11 mouse cellular contexts compared by ENCODE assay signal in genomic region chr11:87453216-87454034, GRCm38 (mm10). TPM values are rescaled to one million over a fixed set of nuclear protein-coding genes. Genes with fewer than 3 reads are reported as not detected.
DNase-seq lines count a peak whose midpoint lies in the region.
"Had no signal": no experiment of that assay in that cellular context is flagged by ENCODE, and none has a peak within 500 bp of the region (broad histone marks: within the 10 kb centered on the region; RNA-seq: fewer than 3 reads in every experiment).

No protein-coding gene starts in this region.

- peak; percentile 31 for DNase-seq in embryo, embryonic 11 days
- DNase-seq in embryo, embryonic 9.5 days (ENCODE audit: extremely low spot score), result no peak
- DNase-seq in urinary bladder, postnatal 25 days (ENCODE audit: low spot score), result peak; percentile 10
- DNase-seq in urinary bladder, postnatal 4 days (ENCODE audit: low spot score in 2 of 2), result no peak
- peak; percentile 36 to 65 for DNase-seq in kidney, postnatal 4 days
- no peak for DNase-seq in frontal cortex, postnatal 25 days (ENCODE audit: low spot score in 2 of 2)
- no peak for DNase-seq in adrenal gland, postnatal 4 days (ENCODE audit: low spot score in 2 of 2)
- no peak for DNase-seq in layer of hippocampus, postnatal 10 days (ENCODE audit: low spot score in 2 of 2)
- DNase-seq: cerebellum, adult 2 months; layer of hippocampus, postnatal 36 days; right cerebral cortex, postnatal 4 days had no signal

RNA-seq across cellular contexts. Expression of gene Tex14, which starts 48.6 kb away (rescaled TPM):
- total RNA-seq in adrenal gland, postnatal 4 days (2021), result 1 to 10 TPM in 1 of 2 experiments, under 1 TPM in 1; 0.34 to 1.0 TPM
- total RNA-seq in layer of hippocampus, postnatal 10 days (2021), result under 1 TPM; 0.22 to 0.48 TPM

RNA-seq across cellular contexts. Expression of gene Rad51c, which starts 48.7 kb away (rescaled TPM):
- 1 to 10 TPM; 3.2 to 6.1 TPM for total RNA-seq in adrenal gland, postnatal 4 days (2021)
- 1 to 10 TPM; 4.1 to 4.7 TPM for total RNA-seq in layer of hippocampus, postnatal 10 days (2021)

Comparison
In these comparisons a context has a peak if more than half of its experiments do, and no peak if none do; other contexts are left out.
1. DNase-seq: peak in embryo, embryonic 11 days (single experiment), urinary bladder, postnatal 25 days (single experiment) and kidney, postnatal 4 days (2 of 2); none in embryo, embryonic 9.5 days (single experiment), urinary bladder, postnatal 4 days (0 of 2), frontal cortex, postnatal 25 days (0 of 2), adrenal gland, postnatal 4 days (0 of 2) and layer of hippocampus, postnatal 10 days (0 of 2).